Mouse (Mus musculus) ES-Bruce4 (cell line): Measurements from ENCODE around the gene Zscan29. TPM values are rescaled to one million over a fixed set of nuclear protein-coding genes. Genes with fewer than 3 reads are reported as not detected.

Source experiments
- H3K27ac ChIP-seq: 2 replicates; pipeline ENCODE4 v1.5.1; 2012; ENCODE audit warnings: low read length, inconsistent platforms; ENCODE audit not compliant: insufficient read depth
- H3K27me3 ChIP-seq: 2 replicates; pipeline ENCODE4 v1.6.1; 2012; ENCODE audit warnings: mild to moderate bottlenecking, low read length, inconsistent platforms; ENCODE audit not compliant: control insufficient read depth, poor library complexity, insufficient read depth, severe bottlenecking
- H3K36me3 ChIP-seq: 2 replicates; pipeline ENCODE4 v1.6.1; 2012; ENCODE audit warnings: inconsistent platforms, mild to moderate bottlenecking, low read length, moderate library complexity; ENCODE audit not compliant: control insufficient read depth, poor library complexity, insufficient read depth, severe bottlenecking
- H3K4me1 ChIP-seq: one replicate; pipeline ENCODE4 v1.8.1; 2011; ENCODE audit warnings: low read length; ENCODE audit not compliant: control insufficient read depth, insufficient read depth
- H3K4me3 ChIP-seq: 2 replicates; pipeline ENCODE4 v1.5.1; 2011; ENCODE audit warnings: low read depth, mild to moderate bottlenecking, low read length
- H3K9ac ChIP-seq: 2 replicates; pipeline ENCODE4 v1.6.1; 2012; ENCODE audit warnings: low read depth, mild to moderate bottlenecking, inconsistent platforms; ENCODE audit not compliant: poor library complexity, severe bottlenecking
- H3K9me3 ChIP-seq: replicated peaks from 2 replicates; pipeline ENCODE4 v1.6.1; 2012; ENCODE audit warnings: mild to moderate bottlenecking, low read length, inconsistent platforms; ENCODE audit not compliant: control insufficient read depth, poor library complexity, insufficient read depth, severe bottlenecking
- CTCF ChIP-seq: IDR thresholded peaks from one replicate; pipeline ENCODE4 v1.8.1; 2011; ENCODE audit warnings: low read depth, low read length
- EP300 ChIP-seq: IDR thresholded peaks from 2 replicates; pipeline ENCODE4 v1.6.1; 2011; ENCODE audit warnings: low read depth, low read length; ENCODE audit not compliant: insufficient read depth
- POLR2A ChIP-seq: IDR thresholded peaks from one replicate; pipeline ENCODE4 v1.8.1; 2011; ENCODE audit warnings: low read length; ENCODE audit not compliant: insufficient read depth
- polyA plus RNA-seq: library from polyadenylated mRNA; stranded (reverse); fragments of >200 nt; gene quantifications from 2 replicates; pipeline ENCODE4 v1.2.4, GENCODE M21; 2011; ENCODE audit warnings: low read depth; ENCODE audit not compliant: missing spikeins, insufficient read depth, insufficient read length

Gene Zscan29
- polyA plus RNA-seq, 1 experiment, result 6.1 TPM

GRCm38 (mm10) chr2:121169902-121170301, 1.0 kb downstream of the Zscan29 start:
- Histone ChIP-seq H3K4me1 (no peaks in the 10 kb centered on the region), H3K4me3 (no peak overlapping the region), H3K9ac (peak overlapping the region; percentile 98), H3K27me3 (no peaks in the 10 kb centered on the region), H3K36me3 (peaks cover 8% of the 10 kb centered on the region), H3K27ac (no peak overlapping the region), H3K9me3 (no peaks in the 10 kb centered on the region)
- no peak for TF ChIP-seq POLR2A
- TF ChIP-seq EP300, result no peak
- no peak for TF ChIP-seq CTCF

GRCm38 (mm10) chr2:121169173-121169572, 1.8 kb downstream of the Zscan29 start:
- Histone ChIP-seq H3K4me3 (no peak overlapping the region), H3K27ac (no peak overlapping the region), H3K36me3 (peaks cover 7% of the 10 kb centered on the region), H3K4me1 (no peaks in the 10 kb centered on the region), H3K27me3 (no peaks in the 10 kb centered on the region), H3K9me3 (no peaks in the 10 kb centered on the region), H3K9ac (no peak overlapping the region)
- no peak for TF ChIP-seq CTCF
- TF ChIP-seq EP300, result no peak

GRCm38 (mm10) chr2:121153100-121153499, 17.8 kb downstream of the Zscan29 start:
- Histone ChIP-seq H3K36me3 (peaks cover 2% of the 10 kb centered on the region; the same call in 1 of the 2 replicates), H3K27me3 (no peaks in the 10 kb centered on the region), H3K27ac (no peak overlapping the region), H3K4me3 (no peak overlapping the region), H3K9ac (no peak overlapping the region), H3K9me3 (no peaks in the 10 kb centered on the region), H3K4me1 (no peaks in the 10 kb centered on the region)
- peak; percentile 10 for TF ChIP-seq CTCF
- TF ChIP-seq POLR2A, result no peak

- TF ChIP-seq EP300 (no peak), CTCF (no peak), POLR2A (no peak)
- no peaks in the 10 kb centered on the region for H3K27me3 ChIP-seq
- no peak overlapping the region for H3K27ac ChIP-seq
- H3K9ac ChIP-seq, result no peak overlapping the region
- peaks cover 2% of the 10 kb centered on the region for H3K36me3 ChIP-seq
- H3K9me3 ChIP-seq, result no peaks in the 10 kb centered on the region
- H3K4me1 ChIP-seq, result no peaks in the 10 kb centered on the region
- no peak overlapping the region for H3K4me3 ChIP-seq
Measured at GRCm38 (mm10) chr2:121149679-121150078, 21.2 kb downstream of the Zscan29 start.

GRCm38 (mm10) chr2:121142415-121142814, 28.5 kb downstream of the Zscan29 start:
- H3K4me3 ChIP-seq, result no peak overlapping the region
- H3K9me3 ChIP-seq, result no peaks in the 10 kb centered on the region
- H3K9ac ChIP-seq, result no peak overlapping the region
- H3K27ac ChIP-seq, result no peak overlapping the region
- no peak for TF ChIP-seq POLR2A
- TF ChIP-seq EP300, result no peak
- no peak for TF ChIP-seq CTCF
- H3K36me3 ChIP-seq, result peaks cover 11% of the 10 kb centered on the region
- peaks cover 1% of the 10 kb centered on the region for H3K4me1 ChIP-seq
- H3K27me3 ChIP-seq, result no peaks in the 10 kb centered on the region

- Histone ChIP-seq H3K4me1 (peaks cover 1% of the 10 kb centered on the region), H3K27me3 (no peaks in the 10 kb centered on the region), H3K4me3 (peak overlapping the region; percentile 81; the same call in 1 of the 2 replicates), H3K9me3 (no peaks in the 10 kb centered on the region), H3K36me3 (peaks cover 11% of the 10 kb centered on the region), H3K27ac (no peak overlapping the region), H3K9ac (peak overlapping the region; percentile 79)
- TF ChIP-seq EP300 (no peak), CTCF (no peak), POLR2A (no peak)
Measured at GRCm38 (mm10) chr2:121141216-121142035, 29.5 kb downstream of the Zscan29 start.
